Mouse (Mus musculus) stomach, embryonic 16.5 days (tissue): ENCODE data around the gene Ociad1. TPM values are rescaled to one million over a fixed set of nuclear protein-coding genes. Genes with fewer than 3 reads are reported as not detected.

Source experiments
- ATAC-seq: fragments of 200-750 bp; cut with Nextera tagmentation; 2 replicates; pipeline ENCODE4 v1.8.0; 2017; ENCODE audit warnings: moderate number of reproducible peaks, moderate TSS enrichment; ENCODE audit not compliant: insufficient read depth, low FRiP score
- H3K27ac ChIP-seq: fragments of 300-500 bp; sonication (generic); 2 replicates; pipeline ENCODE4 v1.5.1; 2014; ENCODE audit warnings: low read length
- H3K27me3 ChIP-seq: fragments of 300-500 bp; sonication (generic); 2 replicates; pipeline ENCODE4 v1.6.1; 2014; ENCODE audit warnings: low read length, control low read depth, mixed read lengths; ENCODE audit not compliant: control insufficient read depth, insufficient read depth
- H3K36me3 ChIP-seq: fragments of 300-500 bp; sonication (generic); 2 replicates; pipeline ENCODE4 v1.6.1; 2014; ENCODE audit warnings: low read length; ENCODE audit not compliant: control insufficient read depth, insufficient read depth
- H3K4me1 ChIP-seq: fragments of 300-500 bp; sonication (generic); 2 replicates; pipeline ENCODE4 v1.6.1; 2014; ENCODE audit warnings: low read length, control low read depth, mixed read lengths; ENCODE audit not compliant: control insufficient read depth, insufficient read depth
- H3K4me2 ChIP-seq: fragments of 300-500 bp; sonication (generic); 2 replicates; pipeline ENCODE4 v1.6.1; 2014; ENCODE audit warnings: low read depth, low read length, mixed read lengths
- H3K4me3 ChIP-seq: fragments of 300-500 bp; sonication (generic); replicated peaks from 2 replicates; pipeline ENCODE4 v1.5.1; 2014; ENCODE audit warnings: mild to moderate bottlenecking, low read length
- H3K9ac ChIP-seq: fragments of 300-500 bp; sonication (generic); 2 replicates; pipeline ENCODE4 v1.6.1; 2014; ENCODE audit warnings: low read length
- H3K9me3 ChIP-seq: fragments of 300-500 bp; sonication (generic); replicated peaks from 2 replicates; pipeline ENCODE4 v1.6.1; 2016; ENCODE audit warnings: low read length, control low read depth; ENCODE audit not compliant: control insufficient read depth
- WGBS: fragments of 180-500 bp; shearing (Covaris S2); extraction: QIAGEN DNeasy Blood & Tissue Kit; methylation state at CpG from one replicate; pipeline ENCODE4 v1.1.7; 2014; 5-methylcytosine and 5-hydroxymethylcytosine counted together
- polyA plus RNA-seq: library from polyadenylated mRNA; unstranded; fragments of >200 nt; fragmentation: Nextera tagmentation; extraction: Ambion mirVana; gene quantifications from 2 replicates; pipeline ENCODE4 v1.2.1, GENCODE M21; 2015

The Ociad1 gene
- 256 and 260 TPM in 2 replicates for polyA plus RNA-seq

- H3K27ac ChIP-seq: peak within 1 kb of the TSS; percentile 94
- H3K9ac ChIP-seq: peak within 1 kb of the TSS; percentile 99
- ATAC-seq: peak; percentile 99
- WGBS: under 1% methylated on average over 58 of the region's 58 CpGs
- no peaks in the 10 kb centered on the region for H3K9me3 ChIP-seq
- peak within 1 kb of the TSS; percentile 98 for H3K4me3 ChIP-seq
- H3K36me3 ChIP-seq: peaks cover 11% of the 10 kb centered on the region
- H3K4me1 ChIP-seq: peaks cover 3% of the 10 kb centered on the region
- peak within 1 kb of the TSS; percentile 60 for H3K4me2 ChIP-seq
- H3K27me3 ChIP-seq: no peaks in the 10 kb centered on the region
Measured at GRCm38 (mm10) chr5:73292502-73293457, at the start of gene Ociad1. Gene Ociad1 (plus strand): TSS chr5:73292784.

GRCm38 (mm10) chr5:73244403-73244802 lies 48.2 kb upstream of the Ociad1 start:
- H3K4me1 ChIP-seq: peaks cover 2% of the 10 kb centered on the region
- no peak overlapping the region for H3K4me3 ChIP-seq
- H3K4me2 ChIP-seq: peak overlapping the region; percentile 31
- H3K36me3 ChIP-seq: no peaks in the 10 kb centered on the region
- no peak overlapping the region for H3K9ac ChIP-seq
- no peaks in the 10 kb centered on the region for H3K9me3 ChIP-seq
- no peak overlapping the region for H3K27ac ChIP-seq
- no peaks in the 10 kb centered on the region for H3K27me3 ChIP-seq
- ATAC-seq: peak; percentile 47; the same call in 1 of the 2 replicates
- WGBS: 49% methylated on average over 13 of the region's 13 CpGs

GRCm38 (mm10) chr5:73246414-73246813 lies 46.2 kb upstream of the Ociad1 start:
- no peaks in the 10 kb centered on the region for H3K9me3 ChIP-seq
- ATAC-seq: no peak
- WGBS: 82% methylated on average over 6 of the region's 6 CpGs
- no peaks in the 10 kb centered on the region for H3K36me3 ChIP-seq
- H3K9ac ChIP-seq: no peak overlapping the region
- H3K27me3 ChIP-seq: no peaks in the 10 kb centered on the region
- H3K4me3 ChIP-seq: no peak overlapping the region
- no peak overlapping the region for H3K4me2 ChIP-seq
- no peak overlapping the region for H3K27ac ChIP-seq
- H3K4me1 ChIP-seq: peaks cover 2% of the 10 kb centered on the region

GRCm38 (mm10) chr5:73248211-73248610 lies 44.4 kb upstream of the Ociad1 start:
- 79% methylated on average over 8 of the region's 8 CpGs for WGBS
- no peak overlapping the region for H3K27ac ChIP-seq
- no peak for ATAC-seq
- H3K36me3 ChIP-seq: no peaks in the 10 kb centered on the region
- no peaks in the 10 kb centered on the region for H3K9me3 ChIP-seq
- no peak overlapping the region for H3K4me2 ChIP-seq
- H3K4me3 ChIP-seq: no peak overlapping the region
- H3K9ac ChIP-seq: no peak overlapping the region
- H3K4me1 ChIP-seq: peaks cover 8% of the 10 kb centered on the region
- no peaks in the 10 kb centered on the region for H3K27me3 ChIP-seq

GRCm38 (mm10) chr5:73249341-73249740 lies 43.2 kb upstream of the Ociad1 start:
- 92% methylated on average over 4 of the region's 4 CpGs for WGBS
- no peak overlapping the region for H3K27ac ChIP-seq
- no peaks in the 10 kb centered on the region for H3K9me3 ChIP-seq
- H3K36me3 ChIP-seq: no peaks in the 10 kb centered on the region
- no peak for ATAC-seq
- no peak overlapping the region for H3K9ac ChIP-seq
- H3K27me3 ChIP-seq: no peaks in the 10 kb centered on the region
- H3K4me3 ChIP-seq: no peak overlapping the region
- H3K4me1 ChIP-seq: peaks cover 8% of the 10 kb centered on the region
- H3K4me2 ChIP-seq: no peak overlapping the region

- Histone ChIP-seq H3K4me2 (no peak overlapping the region), H3K27me3 (no peaks in the 10 kb centered on the region), H3K9ac (no peak overlapping the region), H3K9me3 (no peaks in the 10 kb centered on the region), H3K27ac (no peak overlapping the region), H3K4me3 (no peak overlapping the region), H3K36me3 (no peaks in the 10 kb centered on the region), H3K4me1 (peaks cover 14% of the 10 kb centered on the region; the same call in 1 of the 2 replicates)
- ATAC-seq: no peak
Measured at GRCm38 (mm10) chr5:73252739-73253138, 39.8 kb upstream of the Ociad1 start.

- Histone ChIP-seq H3K36me3 (no peaks in the 10 kb centered on the region), H3K27ac (peak overlapping the region; percentile 96), H3K4me3 (peak overlapping the region; percentile 99), H3K27me3 (no peaks in the 10 kb centered on the region), H3K4me2 (peak overlapping the region; percentile 76), H3K9me3 (no peaks in the 10 kb centered on the region), H3K4me1 (peaks cover 14% of the 10 kb centered on the region; the same call in 1 of the 2 replicates), H3K9ac (peak overlapping the region; percentile 94)
- 24% methylated on average over 5 of the region's 5 CpGs for WGBS
- no peak for ATAC-seq
Measured at GRCm38 (mm10) chr5:73254660-73255059, 37.9 kb upstream of the Ociad1 start.

GRCm38 (mm10) chr5:73255321-73256251 lies 37.0 kb upstream of the Ociad1 start:
- H3K9ac ChIP-seq: peak overlapping the region; percentile 94
- ATAC-seq: peak; percentile 51
- WGBS: under 1% methylated on average over 105 of the region's 129 CpGs
- no peaks in the 10 kb centered on the region for H3K36me3 ChIP-seq
- H3K27ac ChIP-seq: peak overlapping the region; percentile 96
- H3K4me1 ChIP-seq: peaks cover 14% of the 10 kb centered on the region; the same call in 1 of the 2 replicates
- H3K4me2 ChIP-seq: peak overlapping the region; percentile 76
- peak overlapping the region; percentile 99 for H3K4me3 ChIP-seq
- no peaks in the 10 kb centered on the region for H3K9me3 ChIP-seq
- H3K27me3 ChIP-seq: no peaks in the 10 kb centered on the region
